Mouse (Mus musculus): ENCODE results near the gene Ccdc59. TPM values are rescaled to one million over a fixed set of nuclear protein-coding genes. Genes with fewer than 3 reads are reported as not detected.

The Ccdc59 gene
- polyA plus RNA-seq, 1 experiment = 33.2 TPM

- H3K27ac ChIP-seq (ENCODE audit: insufficient read depth, low read length) = no peak overlapping the region
- H3K4me3 ChIP-seq (ENCODE audit: insufficient read depth, low read length) = no peak overlapping the region
- no peaks in the 10 kb centered on the region for H3K4me1 ChIP-seq (ENCODE audit: control insufficient read depth, insufficient read depth, low read length)
- TF ChIP-seq POLR2A (IDR thresholded peaks at IDR 0.05; ENCODE audit: low read depth, low read length) (no peak), CTCF (IDR thresholded peaks at IDR 0.05; ENCODE audit: borderline replicate concordance, insufficient read depth, low read length) (no peak)
Measured at GRCm38 (mm10) chr10:105842574-105842973, 1.7 kb downstream of the Ccdc59 start.

GRCm38 (mm10) chr10:105850286-105850685 is 9.4 kb downstream of the Ccdc59 start:
- H3K4me3 ChIP-seq (ENCODE audit: insufficient read depth, low read length) = no peak overlapping the region
- no peak overlapping the region for H3K27ac ChIP-seq (ENCODE audit: insufficient read depth, low read length)
- no peak for TF ChIP-seq POLR2A (IDR thresholded peaks at IDR 0.05; ENCODE audit: low read depth, low read length)
- no peak for TF ChIP-seq CTCF (IDR thresholded peaks at IDR 0.05; ENCODE audit: borderline replicate concordance, insufficient read depth, low read length)
- no peaks in the 10 kb centered on the region for H3K4me1 ChIP-seq (ENCODE audit: control insufficient read depth, insufficient read depth, low read length)

- Histone ChIP-seq H3K4me3 (ENCODE audit: insufficient read depth, low read length) (no peak overlapping the region), H3K27ac (ENCODE audit: insufficient read depth, low read length) (no peak overlapping the region), H3K4me1 (ENCODE audit: control insufficient read depth, insufficient read depth, low read length) (no peaks in the 10 kb centered on the region)
- no peak for TF ChIP-seq CTCF (IDR thresholded peaks at IDR 0.05; ENCODE audit: borderline replicate concordance, insufficient read depth, low read length)
Measured at GRCm38 (mm10) chr10:105851136-105851535, 10.3 kb downstream of the Ccdc59 start.

- no peak overlapping the region for H3K27ac ChIP-seq (ENCODE audit: insufficient read depth, low read length)
- no peaks in the 10 kb centered on the region for H3K4me1 ChIP-seq (ENCODE audit: control insufficient read depth, insufficient read depth, low read length)
- H3K4me3 ChIP-seq (ENCODE audit: insufficient read depth, low read length) = no peak overlapping the region
- TF ChIP-seq POLR2A (IDR thresholded peaks at IDR 0.05; ENCODE audit: low read depth, low read length) (no peak), CTCF (IDR thresholded peaks at IDR 0.05; ENCODE audit: borderline replicate concordance, insufficient read depth, low read length) (no peak)
Measured at GRCm38 (mm10) chr10:105867312-105867711, 26.4 kb downstream of the Ccdc59 start.

Other genes with a start within 250 kb of the Ccdc59 start
- gene Mettl25, start 313 bp downstream of the Ccdc59 start, polyA plus RNA-seq (2011; ENCODE audit: insufficient read length, low read depth, missing spikeins) = 3.7 and 5.4 TPM in 2 replicates

All from embryonic fibroblast, embryonic 13.5 days (primary cell).